Mouse (Mus musculus) limb, embryonic 12.5 days (tissue): ENCODE measurements around the gene Mrps2. TPM values are rescaled to one million over a fixed set of nuclear protein-coding genes. Genes with fewer than 3 reads are reported as not detected.

ENCODE experiments used
- ATAC-seq: fragments of 200-750 bp; cut with Nextera tagmentation; 2 replicates; pipeline ENCODE4 v1.8.0; 2017; ENCODE audit warnings: low read depth, moderate TSS enrichment; ENCODE audit not compliant: insufficient number of reproducible peaks, insufficient read depth, low FRiP score, low TSS enrichment
- H3K27ac ChIP-seq: fragments of 300-500 bp; sonication (generic); 2 replicates; pipeline ENCODE4 v1.5.1; 2016; ENCODE audit warnings: mild to moderate bottlenecking, moderate library complexity
- H3K27me3 ChIP-seq: fragments of 300-500 bp; sonication (generic); 2 replicates; pipeline ENCODE4 v1.6.1; 2016; ENCODE audit warnings: mild to moderate bottlenecking, moderate library complexity
- H3K36me3 ChIP-seq: fragments of 300-500 bp; sonication (generic); 2 replicates; pipeline ENCODE4 v1.6.1; 2016; ENCODE audit warnings: mild to moderate bottlenecking, moderate library complexity
- H3K4me1 ChIP-seq: fragments of 300-500 bp; sonication (generic); replicated peaks from 2 replicates; pipeline ENCODE4 v1.6.1; 2016
- H3K4me2 ChIP-seq: fragments of 300-500 bp; sonication (generic); 2 replicates; pipeline ENCODE4 v1.6.1; 2016; ENCODE audit warnings: mild to moderate bottlenecking, moderate library complexity
- H3K4me3 ChIP-seq: fragments of 300-500 bp; sonication (generic); replicated peaks from 2 replicates; pipeline ENCODE4 v1.5.1; 2016; ENCODE audit warnings: mild to moderate bottlenecking
- H3K9ac ChIP-seq: fragments of 300-500 bp; sonication (generic); replicated peaks from 2 replicates; pipeline ENCODE4 v1.6.1; 2016; ENCODE audit warnings: mild to moderate bottlenecking, moderate library complexity
- H3K9me3 ChIP-seq: fragments of 300-500 bp; sonication (generic); 2 replicates; pipeline ENCODE4 v1.6.1; 2016; ENCODE audit warnings: mild to moderate bottlenecking, moderate library complexity
- WGBS: fragments of 180-500 bp; shearing (Covaris S2); methylation state at CpG from one replicate; pipeline ENCODE4 v1.1.7; 2016; 5-methylcytosine and 5-hydroxymethylcytosine counted together
- polyA plus RNA-seq: library from polyadenylated mRNA; unstranded; fragments of >200 nt; fragmentation: Nextera tagmentation; extraction: Ambion mirVana; gene quantifications from 2 replicates; pipeline ENCODE4 v1.2.1, GENCODE M21; 2016

The Mrps2 gene
- 58.7 and 66.4 TPM in 2 replicates for polyA plus RNA-seq

DNA sequence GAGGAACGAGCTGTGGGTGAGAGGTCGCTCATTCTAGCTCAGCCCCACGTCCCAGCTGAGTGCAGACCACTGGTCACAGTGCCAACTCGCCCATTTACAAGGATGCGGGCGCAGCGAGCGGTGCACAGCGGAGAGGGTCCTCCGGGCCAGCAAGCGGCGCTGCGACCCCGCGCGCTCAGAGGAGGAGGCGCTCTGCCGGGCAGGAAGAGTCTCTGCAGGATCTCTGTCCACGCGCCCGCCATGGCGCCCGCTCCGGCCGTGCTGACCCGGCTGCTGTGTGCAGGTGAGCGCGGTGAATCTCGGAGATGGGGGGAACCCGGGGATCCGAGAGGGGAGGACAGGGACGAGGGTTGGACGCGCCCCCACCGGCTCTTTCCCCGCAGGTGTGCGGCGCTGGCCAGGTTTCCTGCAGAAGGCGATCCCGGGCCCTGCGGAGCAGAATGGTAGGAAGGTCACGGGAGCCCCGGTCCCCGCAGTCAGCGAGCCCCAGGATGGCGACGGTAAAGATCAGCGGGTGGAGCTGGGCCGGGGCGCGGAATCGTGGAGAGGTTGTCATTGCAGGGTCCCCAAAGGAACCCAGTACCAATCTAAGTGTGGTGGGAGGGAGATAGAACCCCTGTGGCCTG is at the start of gene Mrps2:
Mrps2 (plus strand) TSS at position 207 of the 626 bp plus-strand sequence.
- Histone ChIP-seq H3K4me2 (peak within 1 kb of the TSS; percentile 84), H3K36me3 (peaks cover 43% of the 10 kb centered on the region), H3K9ac (peak within 1 kb of the TSS; percentile 96), H3K9me3 (0 out of 2 replicates have a peak, but pooled peaks cover 9% of the 10 kb centered on the region), H3K4me1 (peaks cover 15% of the 10 kb centered on the region), H3K27me3 (peaks cover 12% of the 10 kb centered on the region; the same call in 1 of the 2 replicates), H3K27ac (peak within 1 kb of the TSS; percentile 29; the same call in 1 of the 2 replicates), H3K4me3 (peak within 1 kb of the TSS; percentile 95)
- ATAC-seq = peak; percentile 81
- WGBS = under 1% methylated on average over 52 of the region's 52 CpGs

GRCm38 (mm10) chr2:28419898-28420297 is 48.0 kb upstream of the Mrps2 start:
- no peak overlapping the region for H3K4me2 ChIP-seq
- no peaks in the 10 kb centered on the region for H3K27me3 ChIP-seq
- H3K9ac ChIP-seq = no peak overlapping the region
- H3K9me3 ChIP-seq = no peaks in the 10 kb centered on the region
- no peaks in the 10 kb centered on the region; the same call in 1 of the 2 replicates for H3K4me1 ChIP-seq
- no peaks in the 10 kb centered on the region for H3K36me3 ChIP-seq
- 16% methylated on average over 4 of the region's 4 CpGs for WGBS
- H3K27ac ChIP-seq = no peak overlapping the region
- ATAC-seq = no peak
- no peak overlapping the region for H3K4me3 ChIP-seq

- H3K4me1 ChIP-seq = no peaks in the 10 kb centered on the region
- no peaks in the 10 kb centered on the region for H3K36me3 ChIP-seq
- 35% methylated on average over 3 of the region's 3 CpGs for WGBS
- H3K27ac ChIP-seq = no peak overlapping the region
- no peak overlapping the region for H3K9ac ChIP-seq
- no peak for ATAC-seq
- no peak overlapping the region for H3K4me3 ChIP-seq
- no peak overlapping the region for H3K4me2 ChIP-seq
- H3K9me3 ChIP-seq = no peaks in the 10 kb centered on the region
- no peaks in the 10 kb centered on the region for H3K27me3 ChIP-seq
These were observed 44.7 kb upstream of the Mrps2 start for GRCm38 (mm10) chr2:28423167-28423566.

DNA sequence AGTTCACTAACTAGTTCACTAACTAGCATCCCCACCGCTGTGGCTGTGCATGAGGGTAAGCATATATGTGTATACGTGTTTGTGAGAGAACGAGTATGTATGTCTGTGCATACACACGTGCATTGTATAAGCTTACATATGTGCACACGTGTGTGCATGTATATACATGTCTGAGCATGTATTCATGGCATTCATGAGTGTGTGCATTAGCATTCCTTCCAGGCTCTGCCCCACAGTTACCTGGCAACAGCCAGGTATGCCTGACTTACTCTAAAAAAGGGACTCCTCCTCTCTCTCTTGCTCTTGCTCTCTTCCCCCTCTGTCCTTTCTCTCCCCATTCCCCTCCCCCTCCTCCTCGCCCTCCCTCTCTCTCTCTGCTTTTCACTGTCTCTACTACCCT is 40.6 kb upstream of the Mrps2 start:
- no peaks in the 10 kb centered on the region for H3K9me3 ChIP-seq
- no peak for ATAC-seq
- no peak overlapping the region for H3K4me2 ChIP-seq
- no peaks in the 10 kb centered on the region for H3K27me3 ChIP-seq
- WGBS = 80% methylated on average over 6 of the region's 6 CpGs
- H3K4me3 ChIP-seq = no peak overlapping the region
- H3K27ac ChIP-seq = no peak overlapping the region
- no peaks in the 10 kb centered on the region for H3K36me3 ChIP-seq
- no peaks in the 10 kb centered on the region for H3K4me1 ChIP-seq
- H3K9ac ChIP-seq = no peak overlapping the region

GRCm38 (mm10) chr2:28430846-28431245 is 37.0 kb upstream of the Mrps2 start:
- 48% methylated on average over 6 of the region's 6 CpGs for WGBS
- no peaks in the 10 kb centered on the region for H3K27me3 ChIP-seq
- no peak overlapping the region for H3K4me2 ChIP-seq
- H3K4me1 ChIP-seq = peaks cover 5% of the 10 kb centered on the region
- no peak for ATAC-seq
- H3K4me3 ChIP-seq = no peak overlapping the region
- H3K36me3 ChIP-seq = no peaks in the 10 kb centered on the region
- no peaks in the 10 kb centered on the region for H3K9me3 ChIP-seq
- H3K27ac ChIP-seq = no peak overlapping the region
- no peak overlapping the region for H3K9ac ChIP-seq

DNA sequence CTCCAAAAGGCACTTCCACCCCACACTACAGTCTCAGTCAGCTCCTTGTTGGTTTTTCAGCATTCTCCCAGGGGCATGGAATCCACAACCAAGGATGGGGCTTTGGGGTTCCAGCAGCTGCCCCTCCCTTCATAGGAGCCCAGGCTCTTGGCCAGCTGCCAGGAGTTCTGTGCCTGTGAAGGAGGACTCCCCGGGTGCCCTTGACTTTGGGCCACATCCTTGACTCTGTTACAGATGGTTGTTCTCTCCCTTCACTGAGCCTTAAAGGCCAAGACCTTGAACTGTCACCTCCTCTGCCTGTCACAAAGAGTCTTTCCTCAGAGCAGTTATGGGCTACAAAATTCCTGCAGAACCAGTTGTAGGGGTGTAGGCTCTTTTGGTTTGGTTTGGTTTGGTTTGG is 35.1 kb upstream of the Mrps2 start:
- Histone ChIP-seq H3K27ac (no peak overlapping the region), H3K27me3 (no peaks in the 10 kb centered on the region), H3K9me3 (no peaks in the 10 kb centered on the region), H3K4me2 (no peak overlapping the region), H3K4me3 (no peak overlapping the region), H3K36me3 (no peaks in the 10 kb centered on the region), H3K4me1 (peaks cover 5% of the 10 kb centered on the region), H3K9ac (no peak overlapping the region)
- 30% methylated on average over 1 of the region's 1 CpGs for WGBS
- ATAC-seq = no peak

DNA sequence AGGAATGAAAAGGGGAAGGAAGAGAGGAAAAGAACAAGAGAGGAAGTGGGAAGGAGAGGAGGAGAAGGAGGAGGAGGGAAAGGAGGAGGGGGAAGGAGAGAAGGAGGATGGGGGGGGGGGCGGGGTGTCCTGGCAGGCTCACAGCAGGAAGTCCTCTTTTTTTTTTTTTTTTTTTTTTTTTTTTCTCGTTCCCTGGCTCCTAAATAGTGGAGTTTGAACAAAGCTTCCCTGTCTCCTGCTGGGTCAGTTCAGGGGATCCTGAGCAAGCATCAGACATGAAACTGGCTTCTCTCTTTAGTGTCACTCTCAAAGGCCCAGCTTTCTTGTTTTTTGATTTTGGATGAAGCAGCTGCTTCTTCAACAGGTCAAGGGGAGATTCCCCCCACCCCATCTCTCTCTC is 34.4 kb upstream of the Mrps2 start:
- WGBS = 0% methylated on average over 1 of the region's 2 CpGs
- Histone ChIP-seq H3K36me3 (no peaks in the 10 kb centered on the region), H3K9ac (no peak overlapping the region), H3K27me3 (no peaks in the 10 kb centered on the region), H3K4me3 (no peak overlapping the region), H3K4me1 (peaks cover 5% of the 10 kb centered on the region), H3K9me3 (no peaks in the 10 kb centered on the region), H3K27ac (no peak overlapping the region), H3K4me2 (no peak overlapping the region)
- ATAC-seq = no peak

GRCm38 (mm10) chr2:28435401-28435800 is 32.5 kb upstream of the Mrps2 start:
- WGBS = 91% methylated on average over 11 of the region's 11 CpGs
- Histone ChIP-seq H3K27ac (no peak overlapping the region), H3K27me3 (no peaks in the 10 kb centered on the region), H3K4me3 (no peak overlapping the region), H3K4me2 (no peak overlapping the region), H3K36me3 (no peaks in the 10 kb centered on the region), H3K9me3 (no peaks in the 10 kb centered on the region), H3K9ac (no peak overlapping the region), H3K4me1 (peaks cover 5% of the 10 kb centered on the region)
- no peak for ATAC-seq

DNA sequence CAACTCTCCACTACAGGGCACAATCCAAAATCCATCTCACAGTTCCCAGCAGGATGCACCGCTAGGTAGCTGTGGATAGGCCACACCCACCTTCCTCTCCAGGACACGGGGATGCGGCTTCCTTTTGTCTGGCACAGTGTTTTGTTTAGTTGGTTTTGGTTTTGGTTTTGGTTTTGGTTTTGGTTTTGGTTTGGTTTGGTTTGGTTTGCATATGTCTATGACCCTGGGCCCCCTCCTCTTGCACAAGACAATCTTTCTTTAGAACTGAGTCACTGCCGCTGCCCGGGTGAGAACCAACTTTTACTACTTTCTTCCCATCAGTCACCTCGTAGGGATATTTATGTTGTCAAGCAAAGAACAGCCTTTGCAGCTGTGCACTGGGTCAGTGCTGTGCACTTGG is 27.0 kb upstream of the Mrps2 start:
- Histone ChIP-seq H3K4me1 (no peaks in the 10 kb centered on the region; the same call in 1 of the 2 replicates), H3K27ac (no peak overlapping the region), H3K36me3 (no peaks in the 10 kb centered on the region), H3K27me3 (peaks cover 10% of the 10 kb centered on the region; the same call in 1 of the 2 replicates), H3K9ac (no peak overlapping the region), H3K9me3 (no peaks in the 10 kb centered on the region), H3K4me2 (no peak overlapping the region), H3K4me3 (no peak overlapping the region)
- WGBS = 67% methylated on average over 6 of the region's 6 CpGs
- ATAC-seq = no peak

GRCm38 (mm10) chr2:28445082-28445481 is 22.8 kb upstream of the Mrps2 start:
- Histone ChIP-seq H3K9me3 (no peaks in the 10 kb centered on the region), H3K27ac (no peak overlapping the region), H3K4me3 (no peak overlapping the region), H3K27me3 (peaks cover 10% of the 10 kb centered on the region; the same call in 1 of the 2 replicates), H3K36me3 (peaks cover 9% of the 10 kb centered on the region), H3K4me2 (no peak overlapping the region), H3K9ac (no peak overlapping the region), H3K4me1 (peaks cover 8% of the 10 kb centered on the region; the same call in 1 of the 2 replicates)
- no peak for ATAC-seq
- 80% methylated on average over 4 of the region's 4 CpGs for WGBS

- Histone ChIP-seq H3K4me3 (peak overlapping the region; percentile 80), H3K4me2 (peak overlapping the region; percentile 90), H3K4me1 (peaks cover 8% of the 10 kb centered on the region; the same call in 1 of the 2 replicates), H3K27ac (peak overlapping the region; percentile 76), H3K9ac (peak overlapping the region; percentile 89), H3K36me3 (peaks cover 20% of the 10 kb centered on the region), H3K27me3 (peaks cover 10% of the 10 kb centered on the region; the same call in 1 of the 2 replicates), H3K9me3 (no peaks in the 10 kb centered on the region)
- WGBS = 8% methylated on average over 5 of the region's 5 CpGs
- ATAC-seq = no peak
These were observed 21.7 kb upstream of the Mrps2 start for GRCm38 (mm10) chr2:28446181-28446514.
